In genomic region chr14:7818463-7819121, GRCm38 (mm10) we compare ENCODE assay signal across 8 mouse cellular contexts. TPM values are rescaled to one million over a fixed set of nuclear protein-coding genes. Genes with fewer than 3 reads are reported as not detected.
A peak's percentile ranks its signal among the peaks of the same experiment; 100 is the strongest.
DNase-seq lines count a peak whose midpoint lies in the region; ATAC-seq and TF ChIP-seq lines count a peak whose summit lies in the region.

No protein-coding gene starts in this region.

- peak overlapping the region; percentile 70 for H3K4me3 ChIP-seq in forebrain, embryonic 11.5 days (ENCODE audit: low read depth, low read length)
- H3K4me3 ChIP-seq in intestine, embryonic 14.5 days (ENCODE audit: low read depth, low read length), result peak overlapping the region; percentile 74
- H3K4me3 ChIP-seq in liver, embryonic 15.5 days (replicated peaks), result peak overlapping the region; percentile 59
- peak overlapping the region; percentile 79 for H3K4me3 ChIP-seq in small intestine, adult 2 months (ENCODE audit: low read depth, low read length)

- H3K27me3 ChIP-seq in forebrain, embryonic 11.5 days (ENCODE audit: control insufficient read depth, insufficient read depth, low read length), result no peaks in the 10 kb centered on the region
- no peaks in the 10 kb centered on the region for H3K27me3 ChIP-seq in intestine, embryonic 14.5 days (replicated peaks; ENCODE audit: control insufficient read depth, insufficient read depth, low read length)
- H3K27me3 ChIP-seq in liver, embryonic 15.5 days, result peaks cover 18% of the 10 kb centered on the region
- H3K27me3 ChIP-seq in small intestine, adult 2 months (ENCODE audit: control insufficient read depth, insufficient read depth, low read length), result no peaks in the 10 kb centered on the region

- peak overlapping the region; percentile 75 for H3K9ac ChIP-seq in forebrain, embryonic 11.5 days (ENCODE audit: low read length)
- peak overlapping the region; percentile 69 for H3K9ac ChIP-seq in intestine, embryonic 14.5 days (ENCODE audit: low read length)
- peak overlapping the region; percentile 58 for H3K9ac ChIP-seq in liver, embryonic 15.5 days

- H3K36me3 ChIP-seq in forebrain, embryonic 11.5 days (ENCODE audit: control insufficient read depth, insufficient read depth, low read length), result no peaks in the 10 kb centered on the region
- no peaks in the 10 kb centered on the region for H3K36me3 ChIP-seq in intestine, embryonic 14.5 days (ENCODE audit: control insufficient read depth, insufficient read depth, low read length)
- H3K36me3 ChIP-seq in liver, embryonic 15.5 days (replicated peaks), result no peaks in the 10 kb centered on the region
- no peaks in the 10 kb centered on the region for H3K36me3 ChIP-seq in small intestine, adult 2 months (ENCODE audit: control insufficient read depth, insufficient read depth, low read length)

- peak; percentile 32 for DNase-seq in retina, embryonic 14.5 days (ENCODE audit: low spot score)
- DNase-seq in retina, postnatal 1 day, result no peak
- peak; percentile 39 for DNase-seq in adrenal gland, postnatal 25 days
- DNase-seq in forebrain, embryonic 11.5 days (ENCODE audit: low spot score), result peak; percentile 67
- DNase-seq in intestine, embryonic 14.5 days (ENCODE audit: low spot score), result no peak
- DNase-seq in urinary bladder, postnatal 25 days (ENCODE audit: low spot score), result no peak

- peak; percentile 45 for ATAC-seq in forebrain, embryonic 11.5 days (replicated peaks; ENCODE audit: low FRiP score)
- peak; percentile 32 for ATAC-seq in intestine, embryonic 14.5 days (replicated peaks; ENCODE audit: low FRiP score, low TSS enrichment, low read depth)
- 0 out of 2 replicates have a peak, but pooled peaks have one; percentile 12 for ATAC-seq in liver, embryonic 15.5 days (ENCODE audit: insufficient read depth)

- H3K27ac ChIP-seq in forebrain, embryonic 11.5 days (ENCODE audit: low read depth, low read length), result no peak overlapping the region
- H3K27ac ChIP-seq in intestine, embryonic 14.5 days (ENCODE audit: low read depth), result peak overlapping the region; percentile 55; the same call in 1 of the 2 replicates
- no peak overlapping the region; the same call in 1 of the 2 replicates for H3K27ac ChIP-seq in liver, embryonic 15.5 days (replicated peaks)
- peak overlapping the region; percentile 78 for H3K27ac ChIP-seq in small intestine, adult 2 months (ENCODE audit: insufficient read depth, low read depth, low read length)

- WGBS in forebrain, embryonic 11.5 days, result under 1% methylated on average over 36 of the region's 36 CpGs
- under 1% methylated on average over 36 of the region's 36 CpGs for WGBS in intestine, embryonic 14.5 days
- WGBS in liver, embryonic 15.5 days (ENCODE audit: insufficient replicate concordance), result under 1% methylated on average over 36 of the region's 36 CpGs
- under 1% methylated on average over 36 of the region's 36 CpGs for WGBS in small intestine, adult 2 months

- TF ChIP-seq POLR2A in small intestine, adult 2 months (IDR thresholded peaks at IDR 0.05; ENCODE audit: low read depth, low read length), result peak; percentile 27; the same call in 1 of the 2 replicates

- TF ChIP-seq CTCF in small intestine, adult 2 months (IDR thresholded peaks at IDR 0.05; ENCODE audit: extremely low read depth, insufficient read length, insufficient replicate concordance, low read depth, low read length), result no peak

- H3K4me1 ChIP-seq in forebrain, embryonic 11.5 days (replicated peaks; ENCODE audit: control insufficient read depth, insufficient read depth, low read length), result peaks cover 12% of the 10 kb centered on the region
- peaks cover 29% of the 10 kb centered on the region for H3K4me1 ChIP-seq in intestine, embryonic 14.5 days (replicated peaks; ENCODE audit: control insufficient read depth, insufficient read depth, low read length)
- H3K4me1 ChIP-seq in liver, embryonic 15.5 days (replicated peaks), result peaks cover 40% of the 10 kb centered on the region
- peaks cover 23% of the 10 kb centered on the region; the same call in 1 of the 2 replicates for H3K4me1 ChIP-seq in small intestine, adult 2 months (ENCODE audit: control insufficient read depth, insufficient read depth, insufficient read length, low read length)

- peak overlapping the region; percentile 70 for H3K4me2 ChIP-seq in forebrain, embryonic 11.5 days (ENCODE audit: low read depth, low read length, severe bottlenecking)
- peak overlapping the region; percentile 90 for H3K4me2 ChIP-seq in intestine, embryonic 14.5 days (ENCODE audit: low read length)
- H3K4me2 ChIP-seq in liver, embryonic 15.5 days, result peak overlapping the region; percentile 73

- H3K9me3 ChIP-seq in forebrain, embryonic 11.5 days (ENCODE audit: control insufficient read depth, low read length), result no peaks in the 10 kb centered on the region
- H3K9me3 ChIP-seq in intestine, embryonic 14.5 days (ENCODE audit: control insufficient read depth, low read length), result no peaks in the 10 kb centered on the region
- H3K9me3 ChIP-seq in liver, embryonic 15.5 days (replicated peaks), result no peaks in the 10 kb centered on the region

RNA-seq across cellular contexts. Expression of gene Flnb, which starts 0.8 kb away (rescaled TPM):
- 44.3 and 47.9 TPM in 2 replicates for total RNA-seq in adrenal gland, postnatal 25 days (2021)
- 23.2 and 27.2 TPM in 2 replicates for polyA plus RNA-seq in forebrain, embryonic 11.5 days (2014; fragmentation: Nextera tagmentation; extraction: Ambion mirVana)
- 26.7 and 26.8 TPM in 2 replicates for polyA plus RNA-seq in intestine, embryonic 14.5 days (2014; fragmentation: Nextera tagmentation; extraction: Ambion mirVana)
- 3.6 and 4.2 TPM in 2 replicates for polyA plus RNA-seq in liver, embryonic 15.5 days (2015; fragmentation: Nextera tagmentation; extraction: Ambion mirVana)
- polyA plus RNA-seq in small intestine, adult 2 months (2012; rRNA removed), result 28.6 and 54.8 TPM in 2 replicates

RNA-seq across cellular contexts. Expression of gene Gm26661, which starts 27.2 kb away (rescaled TPM):
- total RNA-seq in adrenal gland, postnatal 25 days (2021), result not detected in 2 replicates
- polyA plus RNA-seq in forebrain, embryonic 11.5 days (2014; fragmentation: Nextera tagmentation; extraction: Ambion mirVana), result not detected in 2 replicates
- polyA plus RNA-seq in intestine, embryonic 14.5 days (2014; fragmentation: Nextera tagmentation; extraction: Ambion mirVana), result not detected in 2 replicates
- polyA plus RNA-seq in liver, embryonic 15.5 days (2015; fragmentation: Nextera tagmentation; extraction: Ambion mirVana), result not detected in 2 replicates
- polyA plus RNA-seq in small intestine, adult 2 months (2012; rRNA removed), result 0.61 TPM in 1 of 2 replicates, not detected in the other

Comparison
In these comparisons a context has a peak if more than half of its experiments do, and no peak if none do; other contexts are left out.
1. DNase-seq: peak in retina, embryonic 14.5 days (single experiment), adrenal gland, postnatal 25 days (single experiment) and forebrain, embryonic 11.5 days (single experiment); none in retina, postnatal 1 day (single experiment), intestine, embryonic 14.5 days (single experiment) and urinary bladder, postnatal 25 days (single experiment).
2. H3K27ac ChIP-seq: peak in intestine, embryonic 14.5 days (single experiment) and small intestine, adult 2 months (single experiment); none in forebrain, embryonic 11.5 days (single experiment) and liver, embryonic 15.5 days (single experiment).
3. Peak in every context shown above with its lines, with median percentiles within 50 percentile points of each other: ATAC-seq, H3K4me2 ChIP-seq, H3K4me3 ChIP-seq and H3K9ac ChIP-seq.